Mouse (Mus musculus) liver, embryonic 14.5 days (tissue): ENCODE measurements at regions not wholly inside any gene's neighbourhood (a gene's known extent, or its start where the extent isn't known, plus 50 kb on each side); places are given as distances from the start of the nearest gene placed in this dataset.

Experiments used
- CTCF ChIP-seq: IDR thresholded peaks from 2 replicates; pipeline ENCODE4 v1.5.1; 2016; ENCODE audit warnings: antibody characterized with exemption, low read depth, control low read depth
- EP300 ChIP-seq: IDR thresholded peaks from 2 replicates; pipeline ENCODE4 v1.6.1; 2016; ENCODE audit warnings: antibody characterized with exemption, low read depth

DNA sequence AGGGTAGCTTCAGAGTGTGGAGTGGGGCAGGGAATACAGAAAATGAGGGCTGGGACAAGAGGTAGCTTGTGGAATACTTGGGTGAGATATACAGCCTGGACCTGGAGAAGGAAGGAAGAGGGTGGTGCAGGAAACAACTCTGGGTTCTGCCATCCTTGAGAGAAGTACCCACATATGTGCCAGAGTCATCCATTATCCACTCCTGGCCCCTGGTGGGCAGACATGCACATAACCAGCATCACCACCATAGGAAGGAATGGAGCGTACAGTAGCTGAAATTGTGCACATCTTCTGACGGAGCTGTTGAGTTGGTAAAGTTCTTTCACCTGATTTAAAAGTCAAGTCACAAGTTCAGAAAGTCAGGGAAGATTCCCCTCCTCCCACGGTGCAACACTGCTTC, 262.9 kb upstream of the Kdm8 start:
- TF ChIP-seq CTCF (0 out of 2 replicates have a peak, but pooled peaks have one; percentile 21), EP300 (no peak)
